In the genomic region with DNA sequence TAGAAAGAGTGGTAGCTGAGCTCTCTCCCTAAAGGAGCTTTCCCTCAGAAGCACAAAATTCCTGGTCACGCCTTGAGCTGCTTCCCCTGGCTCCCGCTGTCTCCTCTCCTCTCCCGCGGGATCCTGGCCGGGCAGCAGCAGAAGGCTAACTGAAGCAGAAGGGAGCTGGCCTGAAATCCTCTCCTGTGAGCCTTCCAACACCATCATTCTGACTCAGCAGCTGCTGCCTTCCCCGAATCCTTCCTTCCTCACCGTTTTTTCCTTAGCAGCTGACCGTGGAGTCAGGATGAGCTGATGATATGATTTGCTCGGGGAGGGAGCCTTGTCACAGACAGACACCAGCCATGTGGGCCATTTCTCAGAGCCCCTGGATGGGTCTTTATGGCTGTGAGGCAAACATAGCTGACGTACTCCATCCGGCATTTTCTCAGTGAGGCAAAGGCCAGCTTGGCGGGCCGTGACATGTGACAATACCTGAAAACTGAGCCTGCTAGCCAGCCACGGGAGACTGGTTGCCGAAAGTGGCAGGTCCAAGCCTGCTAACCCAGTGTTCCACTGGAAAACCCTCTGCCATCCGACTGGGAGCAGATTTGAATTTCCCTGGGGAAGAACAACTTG, we compare ENCODE assay signal across 10 mouse cellular contexts. TPM values are rescaled to one million over a fixed set of nuclear protein-coding genes. Genes with fewer than 3 reads are reported as not detected.
DNase-seq lines count a peak whose midpoint lies in the region; ATAC-seq and TF ChIP-seq lines count a peak whose summit lies in the region.
"Had no signal": no experiment of that assay in that cellular context is flagged by ENCODE, and none has a peak within 500 bp of the region (broad histone marks: within the 10 kb centered on the region; RNA-seq: fewer than 3 reads in every experiment).

No protein-coding gene starts in this region.

- intact Hi-C loops in heart, postnatal 14 days (cut with DNase I): no loop called here

- no peaks in the 10 kb centered on the region for H3K27me3 ChIP-seq in kidney, adult 2 months (replicated peaks; ENCODE audit: control insufficient read depth, insufficient read depth, low read length)
- no peaks in the 10 kb centered on the region for H3K27me3 ChIP-seq in liver, postnatal 0 days (ENCODE audit: insufficient read depth, low read length)

- TF ChIP-seq POLR2A in kidney, adult 2 months (IDR thresholded peaks at IDR 0.05; ENCODE audit: low read depth, low read length): no peak

- 0 out of 2 replicates have a peak overlapping the region, but pooled peaks have one; percentile 3 for H3K27ac ChIP-seq in kidney, adult 2 months (ENCODE audit: insufficient read depth, low read depth, low read length)
- no peak overlapping the region for H3K27ac ChIP-seq in liver, postnatal 0 days (ENCODE audit: low read depth)

- no peak for TF ChIP-seq EP300 in liver, postnatal 0 days (IDR thresholded peaks at IDR 0.05; ENCODE audit: low read depth)

- no peak for TF ChIP-seq CTCF in kidney, adult 2 months (conservative IDR thresholded peaks at IDR 0.05; ENCODE audit: insufficient read depth, insufficient read length, low read depth, low read length)
- TF ChIP-seq CTCF in liver, postnatal 0 days (IDR thresholded peaks at IDR 0.05; ENCODE audit: low read depth): no peak

- no peak overlapping the region for H3K4me3 ChIP-seq in kidney, adult 2 months (ENCODE audit: insufficient read depth, low read depth, low read length)
- no peak overlapping the region for H3K4me3 ChIP-seq in liver, postnatal 0 days (ENCODE audit: low read depth, low read length)

- H3K4me1 ChIP-seq in kidney, adult 2 months (ENCODE audit: control insufficient read depth, insufficient read depth, low read length): peaks cover 10% of the 10 kb centered on the region; the same call in 1 of the 2 replicates
- peaks cover 22% of the 10 kb centered on the region for H3K4me1 ChIP-seq in liver, postnatal 0 days (ENCODE audit: insufficient read depth)

- H3K9me3 ChIP-seq in liver, postnatal 0 days (ENCODE audit: low read length): no peaks in the 10 kb centered on the region
- H3K9me3 ChIP-seq: G1E had no signal

- peak; percentile 53 for DNase-seq in kidney, adult 2 months
- DNase-seq in kidney, adult 11 months: no peak
- peak; percentile 83 for DNase-seq in Muller cell, postnatal 12 days (ENCODE audit: inconsistent ontology term)
- peak; percentile 83 to 86 for DNase-seq in cerebellum, postnatal 10 days
- DNase-seq in heart, postnatal 14 days: peak; percentile 55 to 65
- no peak for DNase-seq in liver, postnatal 0 days
- DNase-seq in adrenal gland, adult 18-20 months (ENCODE audit: low spot score in 2 of 2): no peak
- no peak for DNase-seq in right cerebral cortex, adult 18-20 months

- H3K4me2 ChIP-seq in liver, postnatal 0 days (ENCODE audit: low read depth, low read length): no peak overlapping the region

- no peak overlapping the region for H3K9ac ChIP-seq in liver, postnatal 0 days (replicated peaks)

- 42% methylated on average over 16 of the region's 16 CpGs for WGBS in kidney, adult 2 months
- 80% methylated on average over 16 of the region's 16 CpGs for WGBS in liver, postnatal 0 days (ENCODE audit: insufficient replicate concordance)

- no peaks in the 10 kb centered on the region for H3K36me3 ChIP-seq in kidney, adult 2 months (ENCODE audit: control insufficient read depth, insufficient read depth, low read length)
- H3K36me3 ChIP-seq in liver, postnatal 0 days (replicated peaks; ENCODE audit: insufficient read depth, low read length): no peaks in the 10 kb centered on the region

- ATAC-seq in liver, postnatal 0 days: no peak

RNA-seq across cellular contexts. Expression of gene Gna13, which starts 6.8 kb away (rescaled TPM):
- 26.6 and 27.8 TPM in 2 replicates for polyA plus RNA-seq in kidney, adult 2 months (2012; rRNA removed)
- 10 to 100 TPM; 37.6 to 38.4 TPM for total RNA-seq in heart, postnatal 14 days (2021)
- 28.4 and 30.6 TPM in 2 replicates for polyA plus RNA-seq in liver, postnatal 0 days (2015; fragmentation: Nextera tagmentation; extraction: Ambion mirVana)
- total RNA-seq in adrenal gland, adult 18-20 months (2021): 10 to 100 TPM; 64.8 to 74.8 TPM

RNA-seq across cellular contexts. Expression of gene 9930022D16Rik, which starts 57.8 kb away (rescaled TPM):
- polyA plus RNA-seq in kidney, adult 2 months (2012; rRNA removed): not detected in 2 replicates
- not detected for total RNA-seq in heart, postnatal 14 days (2021)
- polyA plus RNA-seq in liver, postnatal 0 days (2015; fragmentation: Nextera tagmentation; extraction: Ambion mirVana): not detected in 2 replicates
- total RNA-seq in adrenal gland, adult 18-20 months (2021): not detected
- polyA plus RNA-seq: G1E; liver, embryonic 16.5 days had no signal

RNA-seq across cellular contexts. Expression of gene Rgs9, which starts 58.0 kb away (rescaled TPM):
- 0.86 and 1.4 TPM in 2 replicates for polyA plus RNA-seq in kidney, adult 2 months (2012; rRNA removed)
- under 1 TPM; 0.39 to 0.41 TPM for total RNA-seq in heart, postnatal 14 days (2021)
- polyA plus RNA-seq in liver, postnatal 0 days (2015; fragmentation: Nextera tagmentation; extraction: Ambion mirVana): 0.11 TPM in 1 of 2 replicates, not detected in the other
- 1 to 10 TPM; 4.6 to 5.1 TPM for total RNA-seq in adrenal gland, adult 18-20 months (2021)
- polyA plus RNA-seq: G1E had no signal

Comparison
In these comparisons a context has a peak if more than half of its experiments do, and no peak if none do; other contexts are left out.
1. DNase-seq: peak in kidney, adult 2 months (single experiment), Muller cell, postnatal 12 days (single experiment), cerebellum, postnatal 10 days (2 of 2) and heart, postnatal 14 days (2 of 2); none in kidney, adult 11 months (single experiment), liver, postnatal 0 days (single experiment), adrenal gland, adult 18-20 months (0 of 2) and right cerebral cortex, adult 18-20 months (single experiment).